Mouse (Mus musculus): Measurements from ENCODE around the gene Cyb561d2. TPM values are rescaled to one million over a fixed set of nuclear protein-coding genes. Genes with fewer than 3 reads are reported as not detected.
A peak's percentile ranks its signal among the peaks of the same experiment; 100 is the strongest.

The Cyb561d2 gene
- polyA plus RNA-seq, 1 experiment from 2014 or later, result 21.9 TPM

GRCm38 (mm10) chr9:107582509-107583062 lies 40.6 kb upstream of the Cyb561d2 start:
- DNase-seq (ENCODE audit: low spot score) (no peak), ATAC-seq (ENCODE audit: insufficient read depth, low FRiP score, low TSS enrichment) (no peak)
- Histone ChIP-seq H3K4me1 (ENCODE audit: control insufficient read depth, insufficient read depth, low read length) (peaks cover 10% of the 10 kb centered on the region; the same call in 1 of the 2 replicates), H3K27ac (ENCODE audit: low read depth, low read length) (no peak overlapping the region), H3K4me3 (ENCODE audit: low read depth, low read length) (no peak overlapping the region), H3K27me3 (ENCODE audit: control insufficient read depth, insufficient read depth, low read length) (no peaks in the 10 kb centered on the region), H3K9ac (ENCODE audit: low read length) (no peak overlapping the region), H3K36me3 (ENCODE audit: control insufficient read depth, insufficient read depth, low read length) (no peaks in the 10 kb centered on the region), H3K9me3 (ENCODE audit: control insufficient read depth, low read length) (no peaks in the 10 kb centered on the region), H3K4me2 (ENCODE audit: low read depth) (no peak overlapping the region)
- 84% methylated on average over 7 of the region's 7 CpGs for WGBS

- Histone ChIP-seq H3K4me2 (ENCODE audit: low read depth) (peak overlapping the region; percentile 52), H3K27me3 (ENCODE audit: control insufficient read depth, insufficient read depth, low read length) (no peaks in the 10 kb centered on the region), H3K27ac (ENCODE audit: low read depth, low read length) (no peak overlapping the region), H3K4me1 (ENCODE audit: control insufficient read depth, insufficient read depth, low read length) (peaks cover 13% of the 10 kb centered on the region; the same call in 1 of the 2 replicates), H3K9me3 (ENCODE audit: control insufficient read depth, low read length) (no peaks in the 10 kb centered on the region), H3K9ac (ENCODE audit: low read length) (peak overlapping the region; percentile 65; the same call in 1 of the 2 replicates), H3K4me3 (ENCODE audit: low read depth, low read length) (peak overlapping the region; percentile 44; the same call in 1 of the 2 replicates), H3K36me3 (ENCODE audit: control insufficient read depth, insufficient read depth, low read length) (no peaks in the 10 kb centered on the region)
- no peak for DNase-seq (ENCODE audit: low spot score)
- no peak for ATAC-seq (ENCODE audit: insufficient read depth, low FRiP score, low TSS enrichment)
- WGBS, result 76% methylated on average over 4 of the region's 4 CpGs
These were observed 39.6 kb upstream of the Cyb561d2 start for GRCm38 (mm10) chr9:107581584-107581983.

- WGBS, result 1% methylated on average over 32 of the region's 32 CpGs
- DNase-seq (ENCODE audit: low spot score), result peak; percentile 79
- peaks cover 13% of the 10 kb centered on the region; the same call in 1 of the 2 replicates for H3K4me1 ChIP-seq (ENCODE audit: control insufficient read depth, insufficient read depth, low read length)
These were observed 38.7 kb upstream of the Cyb561d2 start, which contains the start of gene Hyal3 for GRCm38 (mm10) chr9:107580501-107581317. Gene Hyal3, plus strand, starts transcription at chr9:107580818.

GRCm38 (mm10) chr9:107579023-107579900 lies 37.3 kb upstream of the Cyb561d2 start:
- no peak for DNase-seq (ENCODE audit: low spot score)
- Histone ChIP-seq H3K4me3 (ENCODE audit: low read depth, low read length) (no peak overlapping the region), H3K9me3 (ENCODE audit: control insufficient read depth, low read length) (no peaks in the 10 kb centered on the region), H3K4me2 (ENCODE audit: low read depth) (no peak overlapping the region), H3K27me3 (ENCODE audit: control insufficient read depth, insufficient read depth, low read length) (no peaks in the 10 kb centered on the region), H3K9ac (ENCODE audit: low read length) (no peak overlapping the region), H3K27ac (ENCODE audit: low read depth, low read length) (no peak overlapping the region), H3K36me3 (ENCODE audit: control insufficient read depth, insufficient read depth, low read length) (no peaks in the 10 kb centered on the region), H3K4me1 (ENCODE audit: control insufficient read depth, insufficient read depth, low read length) (peaks cover 13% of the 10 kb centered on the region; the same call in 1 of the 2 replicates)
- 95% methylated on average over 14 of the region's 14 CpGs for WGBS
- ATAC-seq (ENCODE audit: insufficient read depth, low FRiP score, low TSS enrichment), result no peak

More at GRCm38 (mm10) chr9:107580501-107581317, 38.7 kb upstream of the Cyb561d2 start, which contains the start of gene Hyal3:
- Histone ChIP-seq H3K4me2 (ENCODE audit: low read depth) (peak within 1 kb of the TSS; percentile 52), H3K4me3 (ENCODE audit: low read depth, low read length) (peak within 1 kb of the TSS; percentile 44), H3K27ac (ENCODE audit: low read depth, low read length) (peak within 1 kb of the TSS; percentile 45; the same call in 1 of the 2 replicates), H3K9ac (ENCODE audit: low read length) (peak within 1 kb of the TSS; percentile 65), H3K27me3 (ENCODE audit: control insufficient read depth, insufficient read depth, low read length) (no peaks in the 10 kb centered on the region), H3K9me3 (ENCODE audit: control insufficient read depth, low read length) (no peaks in the 10 kb centered on the region), H3K36me3 (ENCODE audit: control insufficient read depth, insufficient read depth, low read length) (no peaks in the 10 kb centered on the region)
- peak; percentile 48 for ATAC-seq (ENCODE audit: insufficient read depth, low FRiP score, low TSS enrichment)

GRCm38 (mm10) chr9:107578587-107578986 lies 36.6 kb upstream of the Cyb561d2 start, which contains the start of gene Naa80:
Gene Naa80, plus strand, starts transcription at chr9:107578887.
- Histone ChIP-seq H3K4me3 (ENCODE audit: low read depth, low read length) (no peak within 1 kb of the TSS), H3K36me3 (ENCODE audit: control insufficient read depth, insufficient read depth, low read length) (no peaks in the 10 kb centered on the region), H3K27ac (ENCODE audit: low read depth, low read length) (no peak within 1 kb of the TSS), H3K27me3 (ENCODE audit: control insufficient read depth, insufficient read depth, low read length) (no peaks in the 10 kb centered on the region), H3K9me3 (ENCODE audit: control insufficient read depth, low read length) (no peaks in the 10 kb centered on the region), H3K4me2 (ENCODE audit: low read depth) (no peak within 1 kb of the TSS), H3K9ac (ENCODE audit: low read length) (no peak within 1 kb of the TSS), H3K4me1 (ENCODE audit: control insufficient read depth, insufficient read depth, low read length) (peaks cover 13% of the 10 kb centered on the region; the same call in 1 of the 2 replicates)
- WGBS, result 76% methylated on average over 3 of the region's 3 CpGs
- no peak for ATAC-seq (ENCODE audit: insufficient read depth, low FRiP score, low TSS enrichment)
- DNase-seq (ENCODE audit: low spot score), result no peak

- no peak overlapping the region for H3K4me3 ChIP-seq (ENCODE audit: low read depth, low read length)
- no peak overlapping the region for H3K27ac ChIP-seq (ENCODE audit: low read depth, low read length)
These were observed 35.9 kb upstream of the Cyb561d2 start for GRCm38 (mm10) chr9:107577871-107578270.

GRCm38 (mm10) chr9:107576357-107577107 lies 34.5 kb upstream of the Cyb561d2 start, which contains the start of gene Hyal1:
Gene Hyal1, plus strand, starts transcription at chr9:107576927.
- H3K9ac ChIP-seq (ENCODE audit: low read length), result peak within 1 kb of the TSS; percentile 43
- H3K36me3 ChIP-seq (ENCODE audit: control insufficient read depth, insufficient read depth, low read length), result peaks cover 10% of the 10 kb centered on the region
- peaks cover 15% of the 10 kb centered on the region for H3K4me1 ChIP-seq (ENCODE audit: control insufficient read depth, insufficient read depth, low read length)
- H3K9me3 ChIP-seq (ENCODE audit: control insufficient read depth, low read length), result no peaks in the 10 kb centered on the region
- H3K4me3 ChIP-seq (ENCODE audit: low read depth, low read length), result peak within 1 kb of the TSS; percentile 21; the same call in 1 of the 2 replicates
- peak; percentile 71; the same call in 1 of the 2 replicates for ATAC-seq (ENCODE audit: insufficient read depth, low FRiP score, low TSS enrichment)
- H3K4me2 ChIP-seq (ENCODE audit: low read depth), result peak within 1 kb of the TSS; percentile 51
- 29% methylated on average over 16 of the region's 16 CpGs for WGBS
- no peak within 1 kb of the TSS for H3K27ac ChIP-seq (ENCODE audit: low read depth, low read length)
- no peaks in the 10 kb centered on the region for H3K27me3 ChIP-seq (ENCODE audit: control insufficient read depth, insufficient read depth, low read length)
- peak; percentile 81 for DNase-seq (ENCODE audit: low spot score)

More at GRCm38 (mm10) chr9:107577871-107578270, 35.9 kb upstream of the Cyb561d2 start:
- Histone ChIP-seq H3K9me3 (ENCODE audit: control insufficient read depth, low read length) (no peaks in the 10 kb centered on the region), H3K36me3 (ENCODE audit: control insufficient read depth, insufficient read depth, low read length) (peaks cover 2% of the 10 kb centered on the region; the same call in 1 of the 2 replicates), H3K4me2 (ENCODE audit: low read depth) (no peak overlapping the region), H3K9ac (ENCODE audit: low read length) (no peak overlapping the region), H3K27me3 (ENCODE audit: control insufficient read depth, insufficient read depth, low read length) (no peaks in the 10 kb centered on the region), H3K4me1 (ENCODE audit: control insufficient read depth, insufficient read depth, low read length) (peaks cover 13% of the 10 kb centered on the region; the same call in 1 of the 2 replicates)
- WGBS, result 91% methylated on average over 10 of the region's 10 CpGs
- ATAC-seq (ENCODE audit: insufficient read depth, low FRiP score, low TSS enrichment), result no peak
- no peak for DNase-seq (ENCODE audit: low spot score)
